Mouse (Mus musculus) c-Kit-negative CD71-positive TER-119-positive erythroid progenitor cells, embryonic 14.5 days (primary cell): ENCODE data around the gene Cux1.

Experiments used
- DNase-seq: peaks from one replicate; pipeline ENCODE4 v3.0.0-alpha.2; 2013; ENCODE audit warnings: low read depth, low spot score

Cux1 gene

GRCm38 (mm10) chr5:136506262-136506661 is 61.0 kb downstream of the Cux1 start:
- no peak for DNase-seq

GRCm38 (mm10) chr5:136502491-136503086 is 64.7 kb downstream of the Cux1 start:
- no peak for DNase-seq

- DNase-seq = no peak
Observed at GRCm38 (mm10) chr5:136500307-136500871, 66.9 kb downstream of the Cux1 start.

- DNase-seq = no peak
Observed at GRCm38 (mm10) chr5:136499316-136499715, 68.0 kb downstream of the Cux1 start.

- DNase-seq = no peak
Observed at GRCm38 (mm10) chr5:136498741-136499140, 68.5 kb downstream of the Cux1 start.

GRCm38 (mm10) chr5:136497301-136497700 is 70.0 kb downstream of the Cux1 start:
- no peak for DNase-seq

GRCm38 (mm10) chr5:136495581-136495980 is 71.7 kb downstream of the Cux1 start:
- no peak for DNase-seq

- DNase-seq = no peak
Observed at GRCm38 (mm10) chr5:136494927-136495326, 72.4 kb downstream of the Cux1 start.

- no peak for DNase-seq
Observed at GRCm38 (mm10) chr5:136494288-136494687, 73.0 kb downstream of the Cux1 start.

- no peak for DNase-seq
Observed at GRCm38 (mm10) chr5:136489450-136489849, 77.8 kb downstream of the Cux1 start.

- DNase-seq = no peak
Observed at GRCm38 (mm10) chr5:136488721-136489120, 78.6 kb downstream of the Cux1 start.

GRCm38 (mm10) chr5:136488223-136488622 is 79.1 kb downstream of the Cux1 start:
- DNase-seq = no peak

GRCm38 (mm10) chr5:136487397-136488093 is 79.7 kb downstream of the Cux1 start:
- DNase-seq = no peak

GRCm38 (mm10) chr5:136486401-136486800 is 80.9 kb downstream of the Cux1 start:
- no peak for DNase-seq

GRCm38 (mm10) chr5:136485397-136485796 is 81.9 kb downstream of the Cux1 start:
- DNase-seq = no peak

- DNase-seq = no peak
Observed at GRCm38 (mm10) chr5:136482434-136482833, 84.9 kb downstream of the Cux1 start.

GRCm38 (mm10) chr5:136480541-136480940 is 86.7 kb downstream of the Cux1 start:
- no peak for DNase-seq

- no peak for DNase-seq
Observed at GRCm38 (mm10) chr5:136479801-136480200, 87.5 kb downstream of the Cux1 start.

GRCm38 (mm10) chr5:136479024-136479763 is 88.1 kb downstream of the Cux1 start:
- DNase-seq = no peak

- no peak for DNase-seq
Observed at GRCm38 (mm10) chr5:136476272-136476671, 91.0 kb downstream of the Cux1 start.

- no peak for DNase-seq
Observed at GRCm38 (mm10) chr5:136475161-136475560, 92.1 kb downstream of the Cux1 start.

- no peak for DNase-seq
Observed at GRCm38 (mm10) chr5:136474086-136474485, 93.2 kb downstream of the Cux1 start.
